Mouse (Mus musculus) cortical plate, adult 2 months (tissue): ENCODE results near the gene Nek5.

ENCODE experiments used
- CTCF ChIP-seq: fragments of 200-500 bp; IDR thresholded peaks from 2 replicates; pipeline ENCODE4 v1.5.1; 2011; ENCODE audit warnings: mild to moderate bottlenecking, control low read depth, low read length; ENCODE audit not compliant: insufficient read depth; ENCODE audit errors: extremely low read depth
- POLR2A ChIP-seq: fragments of 200-500 bp; IDR thresholded peaks from 2 replicates; pipeline ENCODE4 v1.6.1; 2011; ENCODE audit warnings: mild to moderate bottlenecking, low read length, control low read depth; ENCODE audit not compliant: insufficient read depth; ENCODE audit errors: extremely low read depth

GRCm38 (mm10) chr8:22055492-22055877 is 69.4 kb downstream of the Nek5 start:
- TF ChIP-seq CTCF (no peak), POLR2A (no peak)
